Mouse (Mus musculus): ENCODE results near the gene Foxn3.

- TF ChIP-seq CTCF (IDR thresholded peaks at IDR 0.05; ENCODE audit: borderline replicate concordance, extremely low read depth, insufficient read depth, insufficient read length) (no peak), POLR2A (IDR thresholded peaks at IDR 0.05; ENCODE audit: borderline replicate concordance, extremely low read depth, insufficient read depth, insufficient read length, poor library complexity, severe bottlenecking) (no peak)
Measured at GRCm38 (mm10) chr12:99274589-99274988, 288.8 kb downstream of the Foxn3 start.
